Comparison of ENCODE assay signal across 8 mouse cellular contexts in the genomic region with DNA sequence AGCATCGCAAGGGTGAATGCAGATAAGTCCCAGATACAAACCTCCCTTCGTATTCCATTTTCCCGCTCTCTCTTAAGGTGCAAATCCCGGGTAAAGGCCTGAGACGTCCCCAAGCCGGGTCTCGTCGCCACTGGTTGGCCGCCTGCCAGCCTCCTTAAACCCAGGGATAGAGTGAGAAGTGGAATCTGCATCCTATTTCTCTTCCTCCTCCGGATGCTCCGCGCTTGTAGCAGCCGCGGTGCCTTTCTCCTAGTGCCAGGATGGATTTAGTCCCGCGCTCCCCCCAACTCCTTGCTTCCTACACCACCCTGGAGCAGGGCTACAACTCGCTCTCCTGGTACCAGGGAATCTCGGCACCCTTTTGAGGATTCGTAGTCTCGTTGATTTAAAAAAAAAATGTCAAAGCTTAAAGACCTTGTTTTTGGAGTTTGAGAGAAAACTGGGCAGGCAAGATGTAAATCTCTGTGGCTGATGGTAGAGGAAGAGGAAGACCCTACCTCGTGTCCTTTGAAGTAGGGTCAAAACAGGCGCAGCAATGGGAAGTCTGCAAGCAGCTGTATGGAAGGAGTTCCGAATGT. TPM values are rescaled to one million over a fixed set of nuclear protein-coding genes. Genes with fewer than 3 reads are reported as not detected.
A peak's percentile ranks its signal among the peaks of the same experiment; 100 is the strongest.
DNase-seq lines count a peak whose midpoint lies in the region; ATAC-seq lines count a peak whose summit lies in the region.

No protein-coding gene starts in this region.

- H3K4me1 ChIP-seq in kidney, embryonic 15.5 days = peaks cover 35% of the 10 kb centered on the region
- H3K4me1 ChIP-seq in forebrain, embryonic 16.5 days (replicated peaks; ENCODE audit: control insufficient read depth, insufficient read depth, low read length) = peaks cover 16% of the 10 kb centered on the region
- peaks cover 10% of the 10 kb centered on the region; the same call in 1 of the 2 replicates for H3K4me1 ChIP-seq in limb, embryonic 11.5 days (ENCODE audit: control insufficient read depth, insufficient read depth, low read length)
- H3K4me1 ChIP-seq in midbrain, embryonic 12.5 days = peaks cover 13% of the 10 kb centered on the region

- WGBS in kidney, embryonic 15.5 days = under 1% methylated on average over 23 of the region's 23 CpGs
- WGBS in forebrain, embryonic 16.5 days = under 1% methylated on average over 23 of the region's 23 CpGs
- 1% methylated on average over 23 of the region's 23 CpGs for WGBS in limb, embryonic 11.5 days
- 3% methylated on average over 23 of the region's 23 CpGs for WGBS in midbrain, embryonic 12.5 days

- no peaks in the 10 kb centered on the region for H3K9me3 ChIP-seq in kidney, embryonic 15.5 days (replicated peaks)
- H3K9me3 ChIP-seq in forebrain, embryonic 16.5 days (ENCODE audit: control insufficient read depth, low read length) = no peaks in the 10 kb centered on the region
- no peaks in the 10 kb centered on the region for H3K9me3 ChIP-seq in limb, embryonic 11.5 days (ENCODE audit: control insufficient read depth, low read length)
- H3K9me3 ChIP-seq in midbrain, embryonic 12.5 days = no peaks in the 10 kb centered on the region

- H3K4me3 ChIP-seq in kidney, embryonic 15.5 days (replicated peaks) = peak overlapping the region; percentile 68
- H3K4me3 ChIP-seq in forebrain, embryonic 16.5 days (replicated peaks; ENCODE audit: low read length) = peak overlapping the region; percentile 80
- H3K4me3 ChIP-seq in limb, embryonic 11.5 days (ENCODE audit: low read depth, low read length) = peak overlapping the region; percentile 47
- H3K4me3 ChIP-seq in midbrain, embryonic 12.5 days = peak overlapping the region; percentile 50

- peak overlapping the region; percentile 59 for H3K9ac ChIP-seq in kidney, embryonic 15.5 days
- H3K9ac ChIP-seq in forebrain, embryonic 16.5 days (replicated peaks; ENCODE audit: low read depth, low read length) = peak overlapping the region; percentile 71
- H3K9ac ChIP-seq in limb, embryonic 11.5 days (ENCODE audit: low read length) = peak overlapping the region; percentile 41
- peak overlapping the region; percentile 62 for H3K9ac ChIP-seq in midbrain, embryonic 12.5 days (replicated peaks)

- peak overlapping the region; percentile 91 for H3K4me2 ChIP-seq in kidney, embryonic 15.5 days
- peak overlapping the region; percentile 87 for H3K4me2 ChIP-seq in forebrain, embryonic 16.5 days (ENCODE audit: low read length)
- H3K4me2 ChIP-seq in limb, embryonic 11.5 days (ENCODE audit: low read depth, severe bottlenecking) = peak overlapping the region; percentile 62
- H3K4me2 ChIP-seq in midbrain, embryonic 12.5 days (replicated peaks) = peak overlapping the region; percentile 76

- no peak for DNase-seq in kidney, adult 11 months
- peak; percentile 76 for DNase-seq in brain, adult 2 months (ENCODE audit: low read depth, low spot score)
- peak; percentile 58 for DNase-seq in heart, postnatal 4 days
- peak; percentile 70 for DNase-seq in limb, embryonic 11.5 days (ENCODE audit: low spot score)
- peak; percentile 46 for DNase-seq in testis, postnatal 14 days (ENCODE audit: low spot score)

- no peaks in the 10 kb centered on the region for H3K36me3 ChIP-seq in kidney, embryonic 15.5 days
- H3K36me3 ChIP-seq in forebrain, embryonic 16.5 days (ENCODE audit: control insufficient read depth, insufficient read depth) = no peaks in the 10 kb centered on the region
- no peaks in the 10 kb centered on the region for H3K36me3 ChIP-seq in limb, embryonic 11.5 days (ENCODE audit: control insufficient read depth, insufficient read depth, low read length)
- H3K36me3 ChIP-seq in midbrain, embryonic 12.5 days = no peaks in the 10 kb centered on the region

- peaks cover 25% of the 10 kb centered on the region for H3K27me3 ChIP-seq in kidney, embryonic 15.5 days
- peaks cover 12% of the 10 kb centered on the region for H3K27me3 ChIP-seq in forebrain, embryonic 16.5 days (replicated peaks; ENCODE audit: control insufficient read depth, insufficient read depth, low read length)
- H3K27me3 ChIP-seq in limb, embryonic 11.5 days (ENCODE audit: control insufficient read depth, insufficient read depth, low read length) = peaks cover 14% of the 10 kb centered on the region
- H3K27me3 ChIP-seq in midbrain, embryonic 12.5 days = peaks cover 44% of the 10 kb centered on the region

- peak overlapping the region; percentile 72 for H3K27ac ChIP-seq in kidney, embryonic 15.5 days
- peak overlapping the region; percentile 55 for H3K27ac ChIP-seq in forebrain, embryonic 16.5 days (ENCODE audit: low read length)
- H3K27ac ChIP-seq in limb, embryonic 11.5 days (replicated peaks; ENCODE audit: low read depth, low read length) = 0 out of 2 replicates have a peak overlapping the region, but pooled peaks have one; percentile 25
- peak overlapping the region; percentile 73 for H3K27ac ChIP-seq in midbrain, embryonic 12.5 days (replicated peaks)

- ATAC-seq in kidney, embryonic 15.5 days (replicated peaks; ENCODE audit: low FRiP score) = peak; percentile 43; the same call in 1 of the 2 replicates
- peak; percentile 67 for ATAC-seq in forebrain, embryonic 16.5 days
- ATAC-seq in limb, embryonic 11.5 days (ENCODE audit: insufficient number of reproducible peaks, low FRiP score, low TSS enrichment, low read depth) = no peak; the same call in 1 of the 2 replicates
- ATAC-seq in midbrain, embryonic 12.5 days (ENCODE audit: low FRiP score, low read depth) = peak; percentile 68

RNA-seq across cellular contexts. Expression of gene Abhd6, which starts 0.5 kb away (rescaled TPM):
- 24.7 and 26.6 TPM in 2 replicates for polyA plus RNA-seq in kidney, embryonic 15.5 days (2015; fragmentation: Nextera tagmentation; extraction: Ambion mirVana)
- polyA plus RNA-seq in forebrain, embryonic 16.5 days (2015; fragmentation: Nextera tagmentation; extraction: Ambion mirVana) = 35.9 and 36.7 TPM in 2 replicates
- total RNA-seq in heart, postnatal 4 days (2021) = 1 to 10 TPM; 5.1 to 5.8 TPM
- 22.8 and 23.8 TPM in 2 replicates for polyA plus RNA-seq in limb, embryonic 11.5 days (2014; fragmentation: Nextera tagmentation; extraction: Ambion mirVana)
- 17.1 and 18.7 TPM in 2 replicates for polyA plus RNA-seq in midbrain, embryonic 12.5 days (2016; fragmentation: Nextera tagmentation; extraction: Ambion mirVana)

RNA-seq across cellular contexts. Expression of gene Dnase1l3, which starts 8.8 kb away (rescaled TPM):
- polyA plus RNA-seq in kidney, embryonic 15.5 days (2015; fragmentation: Nextera tagmentation; extraction: Ambion mirVana) = 0.29 and 0.30 TPM in 2 replicates
- polyA plus RNA-seq in forebrain, embryonic 16.5 days (2015; fragmentation: Nextera tagmentation; extraction: Ambion mirVana) = 0.06 and 0.10 TPM in 2 replicates
- not detected for total RNA-seq in heart, postnatal 4 days (2021)
- 0.04 TPM in 1 of 2 replicates, not detected in the other for polyA plus RNA-seq in limb, embryonic 11.5 days (2014; fragmentation: Nextera tagmentation; extraction: Ambion mirVana)
- 0.05 TPM in 1 of 2 replicates, not detected in the other for polyA plus RNA-seq in midbrain, embryonic 12.5 days (2016; fragmentation: Nextera tagmentation; extraction: Ambion mirVana)

RNA-seq across cellular contexts. Expression of gene Gm45521, which starts 46.1 kb away (rescaled TPM):
- not detected in 2 replicates for polyA plus RNA-seq in kidney, embryonic 15.5 days (2015; fragmentation: Nextera tagmentation; extraction: Ambion mirVana)
- 0.44 TPM in 1 of 2 replicates, not detected in the other for polyA plus RNA-seq in forebrain, embryonic 16.5 days (2015; fragmentation: Nextera tagmentation; extraction: Ambion mirVana)
- total RNA-seq in heart, postnatal 4 days (2021) = not detected
- 0.31 TPM in 1 of 2 replicates, not detected in the other for polyA plus RNA-seq in limb, embryonic 11.5 days (2014; fragmentation: Nextera tagmentation; extraction: Ambion mirVana)
- not detected in 2 replicates for polyA plus RNA-seq in midbrain, embryonic 12.5 days (2016; fragmentation: Nextera tagmentation; extraction: Ambion mirVana)
